Mouse (Mus musculus): ENCODE results near the gene Gtf2h3. TPM values are rescaled to one million over a fixed set of nuclear protein-coding genes. Genes with fewer than 3 reads are reported as not detected.

Gene Gtf2h3
- total and polyA plus RNA-seq, 3 experiments = 51.9 to 84.9 (median 58.2) TPM

DNA sequence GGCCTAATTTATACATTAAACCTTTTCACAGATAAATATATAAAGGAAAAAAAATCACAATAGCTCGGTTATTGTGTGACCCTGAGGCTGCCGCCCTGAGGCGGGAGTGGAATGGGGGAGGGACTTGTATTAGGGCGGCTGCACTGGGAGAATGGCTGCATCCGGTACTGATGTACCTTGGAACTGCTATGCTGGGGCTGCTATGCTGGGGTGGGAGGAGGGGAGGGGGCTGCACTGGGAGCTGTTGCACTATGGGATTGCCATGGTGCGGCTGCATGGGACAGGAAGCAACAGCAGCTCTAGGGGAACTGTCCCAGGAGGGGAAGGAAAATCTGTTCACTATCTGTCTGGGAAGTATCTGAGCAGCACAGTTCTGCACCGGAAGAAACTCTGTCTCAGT, 46.5 kb upstream of the Gtf2h3 start:
- Histone ChIP-seq H3K9me3 (replicated peaks; ENCODE audit: low read length) (no peaks in the 10 kb centered on the region), H3K79me2 (replicated peaks; ENCODE audit: control insufficient read depth, extremely low read depth, insufficient read depth, poor library complexity, severe bottlenecking) (no peaks in the 10 kb centered on the region), H3K36me3 (replicated peaks in 1 of 2; ENCODE audit: control insufficient read depth in 1 of 2, insufficient read depth in 1 of 2, low read length in 1 of 2) (no peaks in the 10 kb centered on the region), H3K4me1 (ENCODE audit: control insufficient read depth in 1 of 2, insufficient read depth in 2 of 2) (peaks cover 10 to 29% of the 10 kb centered on the region in 2 experiments; a peak in 3 of 4 replicates), H3K4me2 (ENCODE audit: insufficient read depth, low read depth, poor library complexity, severe bottlenecking) (no peak overlapping the region), H3K27me3 (replicated peaks) (peaks cover 4% of the 10 kb centered on the region), H3K27ac (ENCODE audit: insufficient read depth, low read depth) (no peak overlapping the region), H3K4me3 (replicated peaks in 1 of 3; ENCODE audit: low read depth in 2 of 3, low read length in 2 of 3, poor library complexity in 1 of 3) (no peak overlapping the region), H3K9ac (ENCODE audit: insufficient read depth, low read depth) (no peak overlapping the region)
- dilution Hi-C loops (cut with MboI; ENCODE audit: extremely low pct_ligation_motif_present, extremely low pct_unique_long_range_greater_than_20kb, low sequenced_read_pairs) = no loop called here
- no peak for DNase-seq (ENCODE audit: extremely low read depth)
- TF ChIP-seq TBP (conservative IDR thresholded peaks at IDR 0.05; ENCODE audit: low read depth, low read length) = no peak
- TF ChIP-seq MAFK (IDR thresholded peaks at IDR 0.05; ENCODE audit: insufficient replicate concordance, low read length) = no peak
- TF ChIP-seq RAD21 (IDR thresholded peaks at IDR 0.05; ENCODE audit: low read depth, low read length) = no peak
- no peak for TF ChIP-seq GABPA (IDR thresholded peaks at IDR 0.05; ENCODE audit: insufficient replicate concordance, low read depth, low read length)
- TF ChIP-seq JUN (IDR thresholded peaks at IDR 0.05; ENCODE audit: insufficient read depth, low read depth, low read length) = no peak
- no peak for TF ChIP-seq MXI1 (IDR thresholded peaks at IDR 0.05; ENCODE audit: low read depth, low read length)
- TF ChIP-seq HCFC1 (IDR thresholded peaks at IDR 0.05; ENCODE audit: low read depth, low read length) = no peak
- no peak for TF ChIP-seq MAX (IDR thresholded peaks at IDR 0.05; ENCODE audit: low read length)
- no peak for TF ChIP-seq CHD2 (IDR thresholded peaks at IDR 0.05; ENCODE audit: low read length)
- no peak for TF ChIP-seq ZKSCAN1 (IDR thresholded peaks at IDR 0.05; ENCODE audit: borderline replicate concordance, low read depth, low read length)
- no peak for TF ChIP-seq JUND (conservative IDR thresholded peaks at IDR 0.05; ENCODE audit: low read depth, low read length)
- TF ChIP-seq E2F4 (IDR thresholded peaks at IDR 0.05; ENCODE audit: insufficient replicate concordance, low read depth, low read length) = no peak
- TF ChIP-seq KAT2A (IDR thresholded peaks at IDR 0.05; ENCODE audit: insufficient replicate concordance, low read length) = no peak
- TF ChIP-seq PAX5 (IDR thresholded peaks at IDR 0.05; ENCODE audit: low read length) = no peak
- no peak for TF ChIP-seq USF1 (IDR thresholded peaks at IDR 0.05; ENCODE audit: low read depth, low read length)
- in situ Hi-C loops (cut with MboI; ENCODE audit: low pct_ligation_motif_present, low pct_unique_long_range_greater_than_20kb, low sequenced_read_pairs) = loop anchor here (5.0 kb wide), 1 partner anchor 95 kb away; the partner anchor contains the start of gene Kmt5a

GRCm38 (mm10) chr5:124535016-124535415, 43.9 kb upstream of the Gtf2h3 start:
- dilution Hi-C loops (cut with MboI; ENCODE audit: extremely low pct_ligation_motif_present, extremely low pct_unique_long_range_greater_than_20kb, low sequenced_read_pairs) = no loop called here
- Histone ChIP-seq H3K9ac (ENCODE audit: insufficient read depth, low read depth) (no peak overlapping the region), H3K4me1 (ENCODE audit: control insufficient read depth in 1 of 2, insufficient read depth in 2 of 2) (peaks cover 10 to 37% of the 10 kb centered on the region in 2 experiments; a peak in 3 of 4 replicates), H3K27ac (ENCODE audit: insufficient read depth, low read depth) (no peak overlapping the region), H3K36me3 (replicated peaks in 1 of 2; ENCODE audit: control insufficient read depth in 1 of 2, insufficient read depth in 1 of 2, low read length in 1 of 2) (no peaks in the 10 kb centered on the region), H3K9me3 (replicated peaks; ENCODE audit: low read length) (no peaks in the 10 kb centered on the region), H3K27me3 (replicated peaks) (peaks cover 4% of the 10 kb centered on the region), H3K79me2 (replicated peaks; ENCODE audit: control insufficient read depth, extremely low read depth, insufficient read depth, poor library complexity, severe bottlenecking) (no peaks in the 10 kb centered on the region), H3K4me3 (replicated peaks in 1 of 3; ENCODE audit: low read depth in 2 of 3, low read length in 2 of 3, poor library complexity in 1 of 3) (no peak overlapping the region), H3K4me2 (ENCODE audit: insufficient read depth, low read depth, poor library complexity, severe bottlenecking) (no peak overlapping the region)
- in situ Hi-C loops (cut with MboI; ENCODE audit: low pct_ligation_motif_present, low pct_unique_long_range_greater_than_20kb, low sequenced_read_pairs) = no loop called here
- no peak for DNase-seq (ENCODE audit: extremely low read depth)
- TF ChIP-seq HCFC1 (IDR thresholded peaks at IDR 0.05; ENCODE audit: low read depth, low read length) (no peak), CHD2 (IDR thresholded peaks at IDR 0.05; ENCODE audit: low read length) (no peak), NRF1 (IDR thresholded peaks at IDR 0.05; ENCODE audit: low read depth, low read length) (no peak), E2F4 (IDR thresholded peaks at IDR 0.05; ENCODE audit: insufficient replicate concordance, low read depth, low read length) (no peak), PAX5 (IDR thresholded peaks at IDR 0.05; ENCODE audit: low read length) (no peak), MAFK (IDR thresholded peaks at IDR 0.05; ENCODE audit: insufficient replicate concordance, low read length) (no peak), ZC3H11A (IDR thresholded peaks at IDR 0.05; ENCODE audit: low read depth, low read length) (no peak), MAX (IDR thresholded peaks at IDR 0.05; ENCODE audit: low read length) (no peak), MYC (IDR thresholded peaks at IDR 0.05; ENCODE audit: low read depth, low read length) (no peak), USF1 (IDR thresholded peaks at IDR 0.05; ENCODE audit: low read depth, low read length) (no peak), CHD1 (IDR thresholded peaks at IDR 0.05; ENCODE audit: low read depth, low read length) (no peak), NELFE (IDR thresholded peaks at IDR 0.05; ENCODE audit: low read depth, low read length) (no peak), ZMIZ1 (IDR thresholded peaks at IDR 0.05; ENCODE audit: low read depth, low read length) (no peak), MEF2A (IDR thresholded peaks at IDR 0.05; ENCODE audit: borderline replicate concordance, low read depth, low read length) (no peak), SMC3 (IDR thresholded peaks at IDR 0.05; ENCODE audit: low read depth, low read length) (no peak), GABPA (IDR thresholded peaks at IDR 0.05; ENCODE audit: insufficient replicate concordance, low read depth, low read length) (no peak), JUN (IDR thresholded peaks at IDR 0.05; ENCODE audit: insufficient read depth, low read depth, low read length) (no peak), EP300 (IDR thresholded peaks at IDR 0.05; ENCODE audit: low read length) (no peak), KAT2A (IDR thresholded peaks at IDR 0.05; ENCODE audit: insufficient replicate concordance, low read length) (no peak), RAD21 (IDR thresholded peaks at IDR 0.05; ENCODE audit: low read depth, low read length) (no peak)

Data from CH12.LX (cell line).